Mouse (Mus musculus) heart, embryonic 13.5 days (tissue): ENCODE measurements around the gene 1700109H08Rik. TPM values are rescaled to one million over a fixed set of nuclear protein-coding genes. Genes with fewer than 3 reads are reported as not detected.
"Not testable (repeated sequence)": the region's sequence is repeated elsewhere in the genome, so short reads cannot be mapped to it uniquely, and the experiment has no call there.

Experiments used
- ATAC-seq: fragments of 200-750 bp; cut with Nextera tagmentation; 2 replicates; pipeline ENCODE4 v1.8.0; 2017; ENCODE audit warnings: moderate TSS enrichment; ENCODE audit not compliant: insufficient number of reproducible peaks, low FRiP score, low TSS enrichment; ENCODE audit errors: extremely low read depth
- H3K27ac ChIP-seq: fragments of 300-500 bp; sonication (generic); replicated peaks from 2 replicates; pipeline ENCODE4 v1.5.1; 2015; ENCODE audit warnings: moderate library complexity, mild to moderate bottlenecking, inconsistent platforms
- H3K27me3 ChIP-seq: fragments of 300-500 bp; sonication (generic); replicated peaks from 2 replicates; pipeline ENCODE4 v1.6.1; 2015; ENCODE audit warnings: mild to moderate bottlenecking, inconsistent platforms
- H3K36me3 ChIP-seq: fragments of 300-500 bp; sonication (generic); 2 replicates; pipeline ENCODE4 v1.6.1; 2015; ENCODE audit warnings: mild to moderate bottlenecking, inconsistent platforms
- H3K4me1 ChIP-seq: fragments of 300-500 bp; sonication (generic); 2 replicates; pipeline ENCODE4 v1.6.1; 2015; ENCODE audit warnings: inconsistent platforms
- H3K4me2 ChIP-seq: fragments of 300-500 bp; sonication (generic); 2 replicates; pipeline ENCODE4 v1.6.1; 2015; ENCODE audit warnings: inconsistent platforms, mild to moderate bottlenecking, moderate library complexity
- H3K4me3 ChIP-seq: fragments of 300-500 bp; sonication (generic); 2 replicates; pipeline ENCODE4 v1.5.1; 2015; ENCODE audit warnings: moderate library complexity, mild to moderate bottlenecking, inconsistent platforms
- H3K9ac ChIP-seq: fragments of 300-500 bp; sonication (generic); 2 replicates; pipeline ENCODE4 v1.6.1; 2015; ENCODE audit warnings: inconsistent platforms, mild to moderate bottlenecking, moderate library complexity
- H3K9me3 ChIP-seq: fragments of 300-500 bp; sonication (generic); 2 replicates; pipeline ENCODE4 v1.6.1; 2016; ENCODE audit warnings: inconsistent platforms
- WGBS: fragments of 180-500 bp; shearing (Covaris S2); methylation state at CpG from one replicate; pipeline ENCODE4 v1.1.7; 2015; ENCODE audit warnings: mixed read lengths; 5-methylcytosine and 5-hydroxymethylcytosine counted together
- polyA plus RNA-seq: library from polyadenylated mRNA; unstranded; fragments of >200 nt; fragmentation: Nextera tagmentation; extraction: Ambion mirVana; gene quantifications from 2 replicates; pipeline ENCODE4 v1.2.1, GENCODE M21; 2015

Gene 1700109H08Rik
- polyA plus RNA-seq, 1 experiment from 2014 or later, result 1.3 TPM

DNA sequence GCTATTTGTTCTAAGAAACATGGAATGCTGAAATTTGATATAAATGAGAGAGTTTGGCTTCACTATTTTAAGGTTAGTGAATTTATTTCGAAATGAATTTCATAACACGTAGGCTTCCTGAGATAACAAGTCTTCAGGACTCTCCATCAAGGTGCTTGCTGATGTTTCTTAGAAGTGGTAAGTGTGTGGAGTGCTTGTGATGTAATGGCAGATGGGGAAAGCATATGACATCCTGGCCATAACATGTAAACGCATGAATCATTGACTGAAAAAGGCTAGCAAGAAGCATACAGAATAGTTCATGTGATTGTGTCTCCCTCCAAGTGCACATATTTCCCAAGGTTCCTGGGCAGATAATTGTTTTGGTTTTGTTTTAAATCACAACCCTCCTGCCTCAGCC lies 29.4 kb downstream of the 1700109H08Rik start:
- peaks cover 21% of the 10 kb centered on the region for H3K36me3 ChIP-seq
- H3K4me3 ChIP-seq, result no peak overlapping the region
- 79% methylated on average over 3 of the region's 3 CpGs for WGBS
- no peak overlapping the region for H3K4me2 ChIP-seq
- H3K27ac ChIP-seq, result no peak overlapping the region
- H3K27me3 ChIP-seq, result no peaks in the 10 kb centered on the region
- no peak overlapping the region for H3K9ac ChIP-seq
- peaks cover 4% of the 10 kb centered on the region for H3K4me1 ChIP-seq
- H3K9me3 ChIP-seq, result no peaks in the 10 kb centered on the region
- no peak for ATAC-seq

DNA sequence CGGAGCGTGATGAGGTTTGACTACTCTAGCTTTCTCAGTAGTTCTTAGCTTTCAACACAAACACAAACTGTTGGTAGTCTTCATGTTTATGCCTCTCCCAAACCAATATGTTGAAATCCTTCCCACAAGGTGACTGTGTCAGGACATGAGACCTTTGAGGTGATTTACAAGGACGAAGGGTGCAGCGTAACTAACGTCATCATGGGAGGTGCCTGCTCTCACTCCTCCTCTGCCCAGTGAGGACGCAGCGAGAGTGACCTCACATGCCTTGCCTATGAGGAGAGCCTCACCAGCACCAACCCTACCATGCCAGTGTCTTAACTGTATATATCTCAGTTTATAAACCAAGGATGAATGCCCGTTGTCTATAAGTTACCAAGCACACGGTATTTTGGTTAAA lies 35.7 kb downstream of the 1700109H08Rik start:
- Histone ChIP-seq H3K4me2 (no peak overlapping the region), H3K4me1 (no peaks in the 10 kb centered on the region), H3K36me3 (peaks cover 63% of the 10 kb centered on the region), H3K4me3 (no peak overlapping the region), H3K27me3 (no peaks in the 10 kb centered on the region), H3K9ac (no peak overlapping the region), H3K9me3 (no peaks in the 10 kb centered on the region), H3K27ac (no peak overlapping the region)
- no peak for ATAC-seq
- WGBS, result 91% methylated on average over 9 of the region's 9 CpGs

DNA sequence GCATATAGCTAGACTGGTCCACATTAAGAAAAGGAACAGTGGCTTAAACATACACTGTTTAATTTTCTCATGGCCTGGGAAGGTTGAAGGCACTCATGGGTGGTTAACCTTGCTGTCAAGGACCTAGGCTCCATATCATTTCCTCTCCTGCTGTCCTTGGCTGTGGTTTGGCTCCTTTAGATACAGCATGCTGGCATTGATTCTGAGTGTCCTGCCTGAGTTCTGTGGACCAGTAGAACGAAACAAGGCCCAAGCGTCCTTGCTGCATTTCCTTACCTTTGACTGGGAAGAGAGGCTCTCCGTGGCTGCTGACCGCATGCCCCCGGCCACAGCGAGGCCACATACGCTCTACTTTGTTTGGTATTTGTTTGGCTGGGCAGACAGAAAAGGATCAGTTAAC lies 37.9 kb downstream of the 1700109H08Rik start:
- Histone ChIP-seq H3K27me3 (no peaks in the 10 kb centered on the region), H3K4me2 (no peak overlapping the region), H3K9me3 (no peaks in the 10 kb centered on the region), H3K4me1 (no peaks in the 10 kb centered on the region), H3K4me3 (no peak overlapping the region), H3K9ac (no peak overlapping the region), H3K36me3 (peaks cover 66% of the 10 kb centered on the region), H3K27ac (no peak overlapping the region)
- WGBS, result 89% methylated on average over 7 of the region's 7 CpGs
- no peak for ATAC-seq

DNA sequence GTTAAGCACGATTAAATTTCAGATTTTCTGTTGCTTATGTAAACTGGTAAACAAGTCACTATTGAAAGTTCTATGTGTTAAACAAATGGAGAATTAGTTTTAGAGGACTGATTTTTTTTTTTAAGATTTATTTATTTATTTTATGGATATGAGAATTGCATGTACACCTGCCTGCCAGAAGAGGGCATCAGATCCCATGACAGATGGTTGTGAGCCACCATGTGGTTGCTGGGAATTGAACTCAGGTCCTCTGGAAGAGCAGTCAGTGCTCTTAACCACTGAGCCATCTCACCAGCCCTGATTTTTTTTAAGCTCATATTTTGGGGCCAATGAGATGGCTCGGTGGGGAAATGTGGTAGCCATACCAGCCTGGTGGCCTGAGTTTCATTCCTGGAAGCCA lies 40.5 kb downstream of the 1700109H08Rik start:
- not testable (repeated sequence) for H3K4me3 ChIP-seq, H3K27me3 ChIP-seq, H3K9me3 ChIP-seq, H3K4me2 ChIP-seq, ATAC-seq, H3K27ac ChIP-seq, H3K9ac ChIP-seq, H3K4me1 ChIP-seq
- WGBS, result 88% methylated on average over 2 of the region's 2 CpGs
- H3K36me3 ChIP-seq, result peaks cover 61% of the 10 kb centered on the region

DNA sequence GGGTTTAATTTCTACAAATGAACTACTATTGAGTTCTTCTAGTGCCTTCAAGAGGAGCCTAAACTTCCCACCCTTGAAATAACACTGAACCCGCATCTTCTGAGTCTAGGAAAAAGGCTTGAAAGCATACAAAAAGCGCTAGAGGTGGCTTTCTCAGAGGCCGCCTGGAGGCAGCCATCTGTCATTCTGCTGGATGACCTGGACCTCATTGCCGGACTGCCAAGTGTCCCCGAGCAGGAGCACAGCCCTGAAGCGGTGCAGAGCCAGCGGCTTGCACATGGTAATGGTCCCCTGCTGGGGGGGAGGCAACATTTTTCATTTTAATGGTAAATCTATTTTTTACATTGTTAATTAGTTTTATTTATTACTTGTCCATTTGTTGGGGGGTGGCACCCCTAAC lies 49.1 kb downstream of the 1700109H08Rik start:
- Histone ChIP-seq H3K4me2 (no peak overlapping the region), H3K27ac (no peak overlapping the region), H3K9ac (no peak overlapping the region), H3K27me3 (no peaks in the 10 kb centered on the region), H3K9me3 (no peaks in the 10 kb centered on the region), H3K4me3 (no peak overlapping the region), H3K36me3 (peaks cover 75% of the 10 kb centered on the region), H3K4me1 (no peaks in the 10 kb centered on the region)
- no peak for ATAC-seq
- WGBS, result 84% methylated on average over 7 of the region's 7 CpGs

DNA sequence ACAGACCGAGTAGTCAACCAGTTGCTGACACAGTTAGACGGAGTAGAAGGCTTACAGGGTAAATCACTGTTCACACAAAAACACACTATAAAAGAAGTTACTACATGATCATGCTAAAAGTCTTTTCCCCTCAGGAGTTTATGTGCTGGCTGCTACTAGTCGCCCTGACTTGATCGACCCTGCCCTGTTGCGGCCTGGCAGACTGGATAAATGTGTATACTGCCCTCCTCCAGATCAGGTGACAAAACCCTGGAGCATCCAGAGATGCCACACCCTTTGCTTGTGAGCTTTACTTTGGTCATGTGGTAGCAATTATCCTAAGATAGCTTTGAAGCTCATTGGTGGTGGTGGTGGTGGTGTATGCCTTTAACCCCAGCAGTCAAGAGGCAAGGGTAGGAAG lies 58.7 kb downstream of the 1700109H08Rik start:
- Histone ChIP-seq H3K4me3 (no peak overlapping the region), H3K27ac (no peak overlapping the region), H3K27me3 (no peaks in the 10 kb centered on the region), H3K9ac (no peak overlapping the region), H3K4me2 (no peak overlapping the region), H3K9me3 (no peaks in the 10 kb centered on the region), H3K4me1 (peaks cover 3% of the 10 kb centered on the region; the same call in 1 of the 2 replicates), H3K36me3 (peaks cover 67% of the 10 kb centered on the region)
- no peak for ATAC-seq
- 87% methylated on average over 5 of the region's 5 CpGs for WGBS

DNA sequence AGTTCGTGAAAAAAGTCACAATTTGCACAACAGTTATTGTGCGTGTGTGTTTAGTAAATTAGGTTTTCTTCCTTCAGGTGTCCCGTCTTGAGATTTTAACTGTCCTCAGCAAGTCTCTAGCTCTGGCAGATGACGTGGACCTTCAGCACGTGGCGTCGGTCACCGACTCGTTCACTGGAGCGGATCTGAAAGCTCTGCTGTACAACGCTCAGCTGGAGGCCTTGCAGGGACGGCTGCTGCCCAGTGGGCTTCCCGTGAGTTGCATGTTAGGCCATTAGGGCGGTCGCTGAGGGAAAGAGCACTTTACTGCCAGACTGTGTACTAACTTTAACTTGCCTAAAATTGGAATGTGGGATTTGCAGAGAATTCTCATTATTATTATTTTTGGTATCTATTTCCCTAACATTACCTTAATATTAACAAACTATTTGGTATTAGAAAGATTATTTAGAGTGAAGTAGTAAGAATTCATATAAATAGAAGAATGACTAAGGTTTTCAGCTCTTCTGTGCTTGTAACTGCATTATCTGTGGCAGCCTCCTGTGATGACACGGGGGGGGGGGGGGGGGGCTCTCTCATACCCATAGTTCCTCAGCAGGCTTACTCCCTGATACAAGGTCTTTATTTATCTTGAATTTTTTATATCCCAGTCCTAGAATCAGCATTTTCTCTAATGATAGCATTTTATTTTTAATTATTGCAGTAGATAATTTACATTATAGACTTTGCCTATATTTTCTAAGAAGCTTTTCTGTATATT lies 60.3 kb downstream of the 1700109H08Rik start:
- H3K27ac ChIP-seq, result 0 out of 2 replicates have a peak overlapping the region, but pooled peaks have one; percentile 15
- WGBS, result 66% methylated on average over 16 of the region's 16 CpGs
- peaks cover 3% of the 10 kb centered on the region; the same call in 1 of the 2 replicates for H3K4me1 ChIP-seq
- no peak overlapping the region for H3K4me2 ChIP-seq
- H3K4me3 ChIP-seq, result no peak overlapping the region
- H3K9ac ChIP-seq, result no peak overlapping the region
- H3K27me3 ChIP-seq, result no peaks in the 10 kb centered on the region
- ATAC-seq, result no peak
- no peaks in the 10 kb centered on the region for H3K9me3 ChIP-seq
- peaks cover 65% of the 10 kb centered on the region for H3K36me3 ChIP-seq

DNA sequence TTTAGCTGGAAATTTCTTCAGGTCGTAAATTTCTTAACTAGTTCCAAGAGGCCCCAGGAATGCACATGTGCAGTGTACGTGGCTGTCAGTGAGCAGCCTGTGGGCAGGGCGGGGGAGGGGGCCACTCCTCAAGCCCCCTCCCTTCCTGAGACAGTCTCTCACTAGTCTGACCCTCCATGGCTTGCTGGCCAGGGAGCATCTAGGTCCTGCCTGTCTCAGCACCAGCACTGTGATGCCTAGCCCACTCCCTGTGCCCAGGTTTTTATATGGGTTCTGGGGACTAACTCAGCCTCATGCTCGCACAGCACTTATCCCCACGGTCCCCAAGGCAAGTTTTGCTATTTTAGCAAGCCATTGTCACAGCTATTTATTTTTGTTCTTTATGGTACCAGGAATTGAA lies 60.9 kb downstream of the 1700109H08Rik start:
- H3K9me3 ChIP-seq, result no peaks in the 10 kb centered on the region
- no peak overlapping the region for H3K4me3 ChIP-seq
- peaks cover 3% of the 10 kb centered on the region; the same call in 1 of the 2 replicates for H3K4me1 ChIP-seq
- 71% methylated on average over 5 of the region's 5 CpGs for WGBS
- ATAC-seq, result no peak
- peaks cover 64% of the 10 kb centered on the region for H3K36me3 ChIP-seq
- no peak overlapping the region for H3K4me2 ChIP-seq
- no peak overlapping the region for H3K9ac ChIP-seq
- no peak overlapping the region for H3K27ac ChIP-seq
- no peaks in the 10 kb centered on the region for H3K27me3 ChIP-seq

DNA sequence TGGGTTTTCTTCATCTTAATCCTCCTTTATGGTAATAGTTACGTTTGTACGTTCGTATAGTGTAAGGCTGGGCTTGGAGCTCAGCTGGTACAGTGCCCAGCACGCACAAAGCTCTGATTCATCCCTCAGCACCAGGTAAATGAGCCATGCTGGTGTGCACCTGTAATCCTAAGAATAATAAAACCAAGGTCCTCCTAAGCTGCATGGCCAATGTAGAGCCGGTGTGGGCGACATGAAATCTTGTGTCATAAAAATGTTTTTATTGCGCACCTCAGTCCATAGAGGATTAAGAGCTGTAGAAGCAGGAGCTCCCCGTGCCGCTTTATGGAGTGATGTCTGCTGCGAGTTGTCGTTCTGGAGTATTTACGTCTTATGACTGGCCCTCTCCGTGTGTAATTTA lies 61.9 kb downstream of the 1700109H08Rik start:
- no peak overlapping the region for H3K27ac ChIP-seq
- no peak overlapping the region for H3K4me3 ChIP-seq
- H3K27me3 ChIP-seq, result no peaks in the 10 kb centered on the region
- 89% methylated on average over 13 of the region's 13 CpGs for WGBS
- no peak overlapping the region for H3K9ac ChIP-seq
- H3K36me3 ChIP-seq, result peaks cover 69% of the 10 kb centered on the region
- peaks cover 3% of the 10 kb centered on the region; the same call in 1 of the 2 replicates for H3K4me1 ChIP-seq
- H3K4me2 ChIP-seq, result no peak overlapping the region
- H3K9me3 ChIP-seq, result no peaks in the 10 kb centered on the region
- ATAC-seq, result no peak

DNA sequence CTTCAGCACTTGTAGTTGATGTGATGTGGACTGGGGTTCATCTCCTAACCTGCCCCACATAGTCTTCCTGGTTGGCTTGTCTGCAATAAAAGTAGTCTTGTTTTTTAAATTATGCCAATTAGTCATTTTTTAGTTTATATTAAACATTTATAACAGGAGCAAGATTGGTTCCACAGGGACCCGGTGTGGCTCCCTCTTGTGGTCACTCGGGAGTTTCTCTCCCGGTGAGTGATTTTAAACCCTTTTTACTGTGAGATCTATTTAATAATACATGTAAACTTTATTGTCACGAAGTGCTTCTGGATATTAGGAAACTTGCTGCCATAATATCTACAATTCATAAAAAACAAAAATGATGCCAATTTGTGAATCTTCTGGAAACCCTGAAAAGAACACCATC lies 62.6 kb downstream of the 1700109H08Rik start:
- no peaks in the 10 kb centered on the region for H3K9me3 ChIP-seq
- ATAC-seq, result no peak
- no peak overlapping the region for H3K27ac ChIP-seq
- peaks cover 67% of the 10 kb centered on the region for H3K36me3 ChIP-seq
- no peak overlapping the region for H3K9ac ChIP-seq
- no peak overlapping the region for H3K4me2 ChIP-seq
- no peaks in the 10 kb centered on the region for H3K27me3 ChIP-seq
- 67% methylated on average over 4 of the region's 4 CpGs for WGBS
- H3K4me1 ChIP-seq, result peaks cover 3% of the 10 kb centered on the region; the same call in 1 of the 2 replicates
- H3K4me3 ChIP-seq, result no peak overlapping the region
